Mouse (Mus musculus) T-helper 17 cell (primary cell): ENCODE data around the gene Slc1a4.

ENCODE experiments used
- in situ Hi-C, 2 experiments: fragments of 300-600 bp; cut with MboI, MseI; formaldehyde crosslinking; loops; 1 replicate in 1 of 2; 2 replicates in 1 of 2; pipeline ENCODE4 v1.15.1; 2025; ENCODE audit warnings: high pct_unique_total_duplicates in 2 of 2

The Slc1a4 gene

DNA sequence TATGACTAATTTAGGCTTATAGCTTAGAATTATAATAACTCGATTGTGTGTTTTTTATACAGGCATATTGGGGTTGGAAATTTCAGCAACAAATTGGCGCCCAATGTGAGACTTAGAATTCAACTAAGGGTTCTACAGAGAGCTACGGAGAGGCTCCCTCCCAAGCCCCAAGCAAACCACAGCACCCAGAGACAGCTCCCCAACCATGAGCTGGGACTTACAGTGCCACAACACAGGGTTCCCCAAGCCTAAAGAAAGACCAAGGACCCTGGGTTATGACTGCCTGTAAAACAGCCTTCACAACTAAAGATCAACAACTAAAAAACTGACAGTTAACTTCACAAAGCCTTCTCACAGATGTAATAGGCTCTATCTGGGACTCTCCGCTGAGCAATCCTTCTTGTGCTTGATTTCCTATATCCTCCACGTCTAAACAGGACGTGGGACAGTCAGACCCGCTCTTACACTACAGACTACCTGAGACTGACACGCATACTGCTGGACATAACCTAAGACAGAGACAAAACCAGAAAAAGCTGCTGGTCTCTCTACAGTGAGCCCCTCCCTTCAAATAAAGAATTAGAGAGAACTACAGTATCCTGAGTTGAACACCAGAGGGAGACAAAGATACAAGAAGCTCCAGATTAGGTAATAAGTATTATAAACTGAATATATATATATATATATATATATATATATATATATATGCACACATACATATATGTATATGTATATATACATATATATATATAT is 69.7 kb downstream of the Slc1a4 start:
- in situ Hi-C loops = loop anchor here in 1 of 2 experiments (5.0 kb wide), 1 partner anchor 134 kb away; no protein-coding TSS in a partner anchor

DNA sequence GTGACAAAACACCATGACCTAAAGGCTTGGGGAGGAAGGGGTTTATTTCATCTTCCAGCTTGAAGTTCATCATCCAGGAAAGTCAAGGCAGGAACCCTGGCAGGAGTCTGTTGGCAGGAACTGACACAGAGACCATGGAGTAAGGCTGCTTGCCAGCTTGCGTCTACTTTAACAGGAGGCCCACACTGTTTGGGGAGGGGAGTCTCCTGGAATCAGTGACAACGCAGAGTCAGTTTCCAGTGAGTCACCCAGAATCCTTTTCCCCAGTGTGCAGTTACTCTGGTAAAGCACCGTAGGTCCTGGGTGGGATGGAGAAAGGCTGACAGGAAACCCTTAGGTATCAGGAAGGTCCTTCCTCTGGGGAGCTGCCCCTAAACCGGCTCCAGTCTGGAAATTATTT is 77.7 kb downstream of the Slc1a4 start:
- in situ Hi-C loops = no loop called here

DNA sequence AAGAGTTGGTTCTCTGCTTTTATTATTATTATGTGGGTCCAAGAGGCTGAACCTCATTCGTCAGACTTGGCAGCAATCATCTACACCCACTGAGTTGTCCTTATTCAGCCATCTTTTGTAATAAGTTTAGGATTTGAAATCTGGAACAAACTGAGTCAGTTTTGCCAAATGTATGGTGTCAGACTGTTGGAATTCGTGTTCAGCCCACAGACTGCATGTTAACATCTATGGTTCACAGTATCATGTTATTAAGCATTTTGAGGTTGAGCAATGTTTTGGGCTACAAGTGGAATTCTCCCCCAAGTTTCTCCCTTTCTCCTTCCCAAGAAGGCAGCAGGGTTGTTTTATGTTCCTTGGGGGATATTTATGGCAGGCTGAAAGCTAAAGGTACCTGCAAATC is 79.4 kb downstream of the Slc1a4 start:
- in situ Hi-C loops = no loop called here
